Mouse (Mus musculus) retina, postnatal 7 days (tissue): Measurements from ENCODE around the gene Lonp2.

ENCODE experiments used
- DNase-seq: peaks from one replicate; pipeline ENCODE4 v3.0.0-alpha.2; 2012; ENCODE audit warnings: low read depth, low spot score

The Lonp2 gene

GRCm38 (mm10) chr8:86623911-86624731 is at the start of gene Lonp2:
Lonp2 (plus strand) TSS chr8:86624043.
- peak; percentile 90 for DNase-seq

- no peak for DNase-seq
Measured at GRCm38 (mm10) chr8:86577547-86577946, 46.3 kb upstream of the Lonp2 start.

DNA sequence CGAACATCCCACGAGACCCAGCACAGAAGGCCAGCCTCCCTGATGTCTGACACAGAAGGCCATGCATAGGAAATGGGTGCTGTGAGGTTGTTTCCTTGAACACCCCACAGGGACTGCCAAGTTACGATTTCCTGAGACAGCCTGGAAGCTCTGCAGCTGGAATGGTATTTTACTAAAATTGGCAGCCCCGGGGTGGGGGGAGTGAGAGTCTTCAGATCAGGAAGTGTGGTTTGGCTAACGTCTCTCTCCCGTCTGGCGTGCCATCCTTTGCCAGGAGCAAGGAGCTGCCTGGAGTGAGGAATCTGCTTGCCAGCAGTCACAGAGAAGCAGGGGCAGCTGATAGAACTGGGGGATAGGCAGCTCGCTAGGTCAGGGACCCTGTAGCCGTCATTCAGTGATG is 45.8 kb upstream of the Lonp2 start:
- no peak for DNase-seq

DNA sequence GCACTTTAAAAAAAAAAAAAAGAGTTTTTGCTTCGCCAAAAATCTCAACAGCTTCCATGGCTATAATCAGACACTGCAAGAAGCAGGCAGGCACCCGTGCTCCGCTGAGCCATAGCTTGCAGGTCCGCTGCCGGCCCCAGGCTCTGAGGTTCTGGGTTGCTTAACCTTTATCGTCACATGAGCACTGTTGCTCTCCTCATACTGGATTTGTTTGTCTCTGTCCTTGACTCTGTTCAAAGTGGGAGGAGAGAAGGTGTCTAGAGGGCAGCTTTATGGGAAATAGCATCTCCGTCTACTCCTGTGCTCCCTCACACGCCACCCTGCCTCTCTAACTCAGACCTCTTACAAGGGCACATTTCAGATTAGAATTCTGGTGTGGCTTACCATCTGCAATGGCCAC is 45.1 kb upstream of the Lonp2 start:
- no peak for DNase-seq

GRCm38 (mm10) chr8:86580458-86580857 is 43.4 kb upstream of the Lonp2 start, which contains the start of gene Abcc12:
Abcc12 (minus strand) TSS chr8:86580686.
- DNase-seq = no peak

GRCm38 (mm10) chr8:86581921-86582331 is 41.9 kb upstream of the Lonp2 start:
- DNase-seq = no peak

GRCm38 (mm10) chr8:86585118-86585517 is 38.7 kb upstream of the Lonp2 start:
- DNase-seq = peak; percentile 64

DNA sequence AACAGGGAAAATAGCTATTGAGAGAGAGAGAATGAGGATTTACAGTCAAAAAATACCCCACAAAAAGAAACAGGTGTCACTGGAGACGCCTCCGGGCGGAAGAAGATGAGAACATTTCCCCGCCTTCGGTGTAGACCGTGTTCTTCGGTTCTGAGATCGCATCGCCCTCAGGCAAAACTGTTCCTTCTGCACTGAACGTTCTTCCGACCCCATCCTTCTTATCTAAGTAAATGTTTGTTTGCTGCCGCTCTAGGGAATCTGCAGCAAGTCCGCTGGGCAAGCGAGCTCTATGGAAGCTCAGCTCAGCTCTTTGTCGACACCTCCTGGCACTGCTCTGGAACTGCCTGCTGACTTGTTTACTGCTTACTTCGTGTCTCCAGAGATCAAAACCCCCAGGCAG is 38.3 kb upstream of the Lonp2 start:
- peak; percentile 61 for DNase-seq

- no peak for DNase-seq
Measured at GRCm38 (mm10) chr8:86586058-86586457, 37.8 kb upstream of the Lonp2 start.

GRCm38 (mm10) chr8:86586642-86587041 is 37.2 kb upstream of the Lonp2 start:
- DNase-seq = no peak

GRCm38 (mm10) chr8:86588338-86588737 is 35.5 kb upstream of the Lonp2 start:
- no peak for DNase-seq

DNA sequence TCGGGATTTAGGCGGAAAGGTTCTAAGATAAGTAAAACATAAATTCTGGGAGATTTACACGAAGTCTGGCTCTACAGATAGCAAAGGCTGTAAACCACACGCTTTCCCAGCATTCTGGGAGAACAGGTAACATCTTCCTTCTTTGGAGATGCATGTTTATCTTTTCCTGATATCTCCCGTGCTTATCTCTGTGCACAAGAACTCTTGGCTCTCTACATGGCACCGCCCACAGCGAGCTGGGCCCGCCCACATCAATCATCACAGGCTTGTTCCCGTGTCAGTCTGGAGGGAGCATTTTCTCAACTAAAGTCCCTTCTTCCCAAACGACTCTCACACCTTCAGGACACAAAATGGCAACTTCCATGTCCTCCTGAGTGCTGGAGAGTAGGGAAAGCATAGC is 30.7 kb upstream of the Lonp2 start:
- DNase-seq = no peak

- DNase-seq = no peak
Measured at GRCm38 (mm10) chr8:86594159-86594796, 29.6 kb upstream of the Lonp2 start.

- DNase-seq = no peak
Measured at GRCm38 (mm10) chr8:86595671-86596070, 28.2 kb upstream of the Lonp2 start.

DNA sequence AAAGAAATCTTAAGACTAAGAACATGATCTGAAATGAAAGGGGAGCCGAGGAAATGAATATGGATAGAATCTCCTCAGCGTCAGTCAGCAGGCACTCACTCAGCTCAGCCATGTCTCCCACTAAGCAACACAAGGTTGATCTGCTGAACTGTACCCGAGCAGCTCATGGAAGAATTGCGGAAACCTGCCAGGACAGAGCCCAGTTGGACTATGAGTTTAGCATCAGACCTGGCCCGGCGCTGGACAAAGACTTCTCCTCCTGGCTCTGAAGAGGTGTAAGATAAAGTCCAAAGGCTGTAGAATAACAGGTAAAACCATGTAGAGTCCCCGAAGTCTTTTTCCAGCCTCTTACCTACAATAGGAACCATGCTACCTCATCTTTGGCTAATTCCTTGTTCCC is 26.2 kb upstream of the Lonp2 start:
- no peak for DNase-seq

DNA sequence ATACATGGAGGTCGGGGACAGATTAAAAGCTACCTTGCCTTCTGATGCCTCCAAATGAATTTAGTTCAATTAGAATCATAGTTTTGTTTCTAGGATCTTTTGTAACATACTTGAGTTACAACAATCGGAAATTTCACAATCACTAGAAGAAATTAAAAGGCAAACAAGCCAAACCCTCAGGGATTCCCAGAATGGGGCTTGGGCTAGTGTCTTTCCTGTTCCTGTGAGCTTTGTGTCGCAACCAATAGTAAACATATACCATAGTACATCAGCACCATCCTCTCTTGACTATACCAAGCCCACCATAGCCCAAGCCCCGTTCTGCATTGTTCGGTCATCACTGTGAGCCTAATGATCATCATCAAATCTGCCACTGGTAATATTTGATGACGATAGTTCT is 24.5 kb upstream of the Lonp2 start:
- DNase-seq = no peak

- DNase-seq = no peak
Measured at GRCm38 (mm10) chr8:86600311-86600710, 23.5 kb upstream of the Lonp2 start.

DNA sequence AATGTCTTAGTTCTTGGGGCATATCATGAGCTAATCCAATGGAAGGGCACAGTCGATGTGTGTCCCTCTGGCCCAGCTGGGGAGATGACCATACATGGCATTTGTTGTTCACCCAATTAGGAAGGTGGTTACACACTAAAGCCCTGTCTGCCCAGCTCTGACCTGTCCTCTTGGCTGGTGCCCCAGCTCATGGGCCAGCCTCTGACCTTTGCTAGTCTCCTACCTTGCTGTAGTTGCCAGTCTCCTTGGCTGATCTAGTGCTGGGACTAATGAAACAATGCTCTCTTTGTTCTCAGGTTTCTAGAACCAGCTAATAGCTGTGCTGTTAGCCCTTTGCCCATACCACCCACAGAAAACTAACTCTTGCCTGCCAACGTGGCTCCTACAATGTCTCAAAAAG is 20.7 kb upstream of the Lonp2 start:
- DNase-seq = no peak

DNA sequence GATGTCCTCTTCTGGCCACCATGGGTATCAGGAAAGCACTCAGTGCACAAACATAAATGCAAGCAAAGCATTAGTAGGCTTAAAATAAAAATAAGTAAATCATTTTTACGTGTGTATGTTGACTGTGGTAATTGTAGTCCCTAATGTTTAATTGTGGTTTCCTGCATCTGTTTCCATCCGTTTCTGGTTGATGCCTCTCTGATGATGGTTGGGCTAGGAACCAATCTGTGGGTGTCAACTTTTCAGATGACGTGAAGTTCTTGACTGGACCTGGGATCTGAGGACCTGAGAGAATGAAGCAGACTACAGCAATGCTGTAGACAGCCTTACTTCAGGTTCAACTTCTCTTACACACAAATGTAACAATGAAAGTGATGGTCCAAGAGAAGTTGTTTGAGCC is 19.2 kb upstream of the Lonp2 start:
- no peak for DNase-seq

DNA sequence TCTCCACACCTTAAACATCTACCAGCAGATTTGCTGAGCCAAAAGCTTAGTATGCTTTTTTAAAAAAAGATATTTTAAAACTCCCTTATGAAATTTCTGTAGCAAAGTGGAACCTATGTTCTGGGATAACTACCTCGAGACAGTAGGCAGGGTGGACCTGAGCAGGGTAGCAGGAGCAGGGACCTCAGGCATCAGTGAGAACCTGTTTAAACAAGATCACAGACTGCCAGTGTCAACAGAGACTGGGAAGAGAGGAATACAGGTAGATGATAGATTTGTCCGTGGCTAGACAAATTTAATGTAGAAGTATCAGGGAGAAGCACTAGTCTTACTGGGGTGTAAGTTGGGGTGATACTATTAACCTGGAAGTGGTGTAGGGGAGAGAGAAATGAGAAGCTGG is 10.0 kb upstream of the Lonp2 start:
- DNase-seq = no peak

DNA sequence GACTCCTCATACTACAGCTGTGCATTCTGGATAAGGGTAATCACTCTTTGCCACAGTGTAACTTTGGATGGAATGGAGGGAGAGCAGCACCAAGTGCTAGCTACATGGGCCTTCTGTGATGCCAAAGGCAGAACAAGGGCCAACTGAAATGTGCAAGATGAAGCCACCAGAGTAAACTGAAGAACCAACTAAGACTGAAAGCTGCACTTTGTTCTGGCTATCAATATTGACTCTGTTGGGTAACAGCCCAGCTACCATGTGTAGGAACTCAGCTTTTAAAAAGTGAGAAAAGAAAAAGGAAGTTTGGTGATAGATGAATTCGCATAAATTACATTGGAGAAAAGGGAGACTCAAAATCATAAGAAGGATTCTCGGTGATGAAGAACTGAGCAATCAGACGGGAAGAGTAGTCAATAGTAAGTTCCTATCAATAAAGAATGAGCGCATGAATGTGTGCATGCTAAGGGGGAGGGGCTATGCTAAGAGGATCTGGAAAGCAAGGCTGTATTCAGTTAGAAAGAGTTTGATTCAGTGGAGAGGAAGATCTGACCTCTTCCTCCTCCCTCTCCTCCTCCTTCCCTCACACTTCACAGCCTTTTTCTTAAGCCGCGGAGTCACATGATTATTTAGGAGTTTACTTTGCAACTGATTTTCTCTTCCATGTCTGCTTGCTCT is 8.6 kb upstream of the Lonp2 start:
- no peak for DNase-seq

DNA sequence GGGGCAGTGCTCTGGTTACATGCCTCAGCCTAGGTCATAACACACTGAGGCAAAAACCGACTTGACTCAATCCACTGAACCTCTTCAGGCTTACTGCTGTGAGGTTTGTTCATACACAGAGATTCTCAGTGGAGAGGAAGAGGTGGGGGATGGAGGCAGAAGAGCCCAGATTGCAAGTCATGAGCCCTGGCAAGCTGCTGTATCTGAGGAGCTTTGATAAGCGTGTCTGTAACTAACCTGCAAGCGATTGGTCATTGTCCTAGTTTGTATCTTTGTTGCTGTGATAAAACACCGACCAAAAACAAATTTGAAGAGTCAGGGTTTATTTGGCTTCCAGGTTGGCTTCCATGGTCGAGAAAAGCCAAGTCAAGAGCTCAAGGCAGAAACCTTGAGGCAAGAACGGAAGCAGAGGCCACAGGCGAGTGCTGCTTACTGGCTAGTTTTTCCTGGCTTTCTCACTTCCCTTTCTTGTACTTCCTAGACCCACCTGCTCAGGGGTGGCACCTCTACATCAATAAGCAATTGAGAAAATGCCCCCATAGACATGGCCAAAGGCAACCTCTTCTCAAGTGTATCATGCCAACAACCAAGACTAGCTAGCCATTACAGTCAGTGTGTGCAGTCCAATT is 6.0 kb upstream of the Lonp2 start:
- no peak for DNase-seq
